Mouse (Mus musculus) right cerebral cortex, postnatal 4 days (tissue): ENCODE data around the gene Srsf7.
"Not testable (repeated sequence)": the region's sequence is repeated elsewhere in the genome, so short reads cannot be mapped to it uniquely, and the experiment has no call there.

Source experiments
- DNase-seq: peaks from one replicate; pipeline ENCODE4 v3.0.0-alpha.2; 2022

Srsf7 gene

GRCm38 (mm10) chr17:80206671-80207581, at the start of gene Srsf7, which contains the start of gene Ttc39d:
Srsf7 (minus strand) TSS chr17:80207307.
Ttc39d (plus strand) TSS chr17:80207460.
- peak; percentile 99 for DNase-seq

GRCm38 (mm10) chr17:80255208-80255607, 48.1 kb upstream of the Srsf7 start:
- DNase-seq, result no peak

DNA sequence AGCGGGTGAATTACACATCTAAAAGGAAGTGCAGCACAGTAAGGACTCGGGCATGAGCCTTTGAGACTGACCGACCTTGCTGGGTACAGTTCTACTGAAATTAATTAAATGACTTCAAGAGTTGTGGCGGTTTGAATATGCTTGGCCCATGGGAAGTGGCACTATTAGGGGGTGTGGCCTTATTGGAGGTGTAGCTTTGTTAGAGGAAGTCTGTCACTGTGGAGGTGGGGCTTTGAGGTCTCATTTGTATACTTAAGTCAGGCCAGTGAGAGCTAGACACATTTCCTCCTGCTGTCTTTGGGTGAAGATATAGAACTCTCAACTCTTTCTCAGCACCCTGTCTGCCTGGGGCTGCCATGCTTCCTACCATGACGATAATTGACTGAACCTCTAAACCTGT, 47.3 kb upstream of the Srsf7 start:
- no peak for DNase-seq

- DNase-seq, result no peak
Measured at GRCm38 (mm10) chr17:80252757-80253525, 45.8 kb upstream of the Srsf7 start.

DNA sequence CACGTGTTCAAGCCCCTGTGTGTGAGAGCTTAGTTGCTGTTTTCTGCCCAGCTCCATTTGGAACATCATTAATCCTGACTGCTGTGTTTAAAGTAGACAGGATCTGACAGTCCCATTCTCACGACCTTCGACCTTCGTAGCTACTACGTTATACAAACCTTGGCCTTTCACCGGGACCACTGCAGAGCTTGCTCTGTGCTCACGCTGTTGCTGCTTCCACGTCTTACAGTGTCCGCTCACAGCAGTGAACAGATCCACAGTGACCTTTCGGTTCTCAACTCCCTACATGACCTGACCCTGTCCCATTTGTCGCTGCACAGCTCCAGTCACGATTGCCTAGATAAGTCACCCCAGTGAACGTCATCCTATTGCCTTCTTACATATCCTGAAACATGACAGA, 36.0 kb upstream of the Srsf7 start:
- DNase-seq, result no peak

DNA sequence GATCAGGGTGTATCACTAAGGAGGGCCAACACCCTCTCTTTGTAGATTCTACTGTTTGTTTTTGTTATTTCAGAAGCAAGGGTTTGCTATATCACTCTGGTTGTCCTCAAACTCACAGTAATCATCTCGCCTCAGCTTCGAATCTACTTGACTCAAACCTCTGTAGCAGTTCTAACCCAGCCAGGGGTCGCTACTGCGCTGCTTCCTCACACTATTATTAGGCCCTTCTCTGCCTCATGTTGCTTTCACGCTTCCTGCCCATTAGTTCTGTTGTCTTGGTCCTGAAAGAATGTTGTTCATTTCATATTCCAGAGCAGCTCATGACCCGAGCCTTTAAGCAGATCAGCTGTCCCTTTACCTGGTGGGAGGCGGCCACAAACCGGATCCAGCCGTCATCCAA, 34.5 kb upstream of the Srsf7 start:
- no peak for DNase-seq

GRCm38 (mm10) chr17:80237475-80237874, 30.4 kb upstream of the Srsf7 start:
- DNase-seq, result no peak

DNA sequence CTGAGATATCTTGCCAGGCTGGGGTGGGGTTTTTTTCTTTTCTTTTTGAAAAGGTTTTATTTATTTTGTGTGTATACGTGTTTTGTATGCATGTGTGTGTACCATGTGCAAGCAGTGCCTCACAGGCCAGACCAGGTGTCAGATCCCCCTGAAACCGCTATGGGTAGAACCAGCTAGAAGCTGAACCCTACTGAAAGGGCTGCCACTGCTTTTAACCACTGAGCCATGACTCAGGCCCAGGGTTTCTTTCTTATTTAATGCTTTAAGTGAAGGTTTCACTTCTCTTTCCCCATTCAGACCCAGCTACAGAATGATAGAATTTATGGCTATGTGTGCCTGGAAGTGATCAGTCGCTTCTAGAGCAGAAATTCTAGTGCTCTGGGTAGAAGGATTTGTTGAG, 29.7 kb upstream of the Srsf7 start:
- DNase-seq, result no peak

DNA sequence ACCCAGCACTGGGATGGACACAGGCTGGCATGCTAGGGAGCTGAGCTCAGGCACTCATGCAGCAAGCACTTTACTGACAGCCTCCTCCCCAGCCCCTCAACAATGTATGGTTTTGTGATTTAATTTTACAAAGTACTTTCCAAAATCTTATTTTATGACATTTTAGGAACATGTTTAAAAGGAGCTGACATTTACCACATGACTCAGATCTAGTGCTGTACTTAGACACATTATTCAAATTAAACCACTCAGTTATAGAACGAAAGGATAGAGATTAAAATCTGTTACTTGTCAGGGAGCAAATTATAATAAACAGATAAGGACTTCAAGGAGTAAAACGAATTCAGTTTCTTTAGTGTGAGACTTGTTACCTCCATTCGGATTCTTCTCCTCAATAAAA, 28.4 kb upstream of the Srsf7 start:
- DNase-seq, result no peak

- DNase-seq, result no peak
Measured at GRCm38 (mm10) chr17:80234376-80234775, 27.3 kb upstream of the Srsf7 start.

GRCm38 (mm10) chr17:80233844-80234243, 26.7 kb upstream of the Srsf7 start:
- no peak for DNase-seq

DNA sequence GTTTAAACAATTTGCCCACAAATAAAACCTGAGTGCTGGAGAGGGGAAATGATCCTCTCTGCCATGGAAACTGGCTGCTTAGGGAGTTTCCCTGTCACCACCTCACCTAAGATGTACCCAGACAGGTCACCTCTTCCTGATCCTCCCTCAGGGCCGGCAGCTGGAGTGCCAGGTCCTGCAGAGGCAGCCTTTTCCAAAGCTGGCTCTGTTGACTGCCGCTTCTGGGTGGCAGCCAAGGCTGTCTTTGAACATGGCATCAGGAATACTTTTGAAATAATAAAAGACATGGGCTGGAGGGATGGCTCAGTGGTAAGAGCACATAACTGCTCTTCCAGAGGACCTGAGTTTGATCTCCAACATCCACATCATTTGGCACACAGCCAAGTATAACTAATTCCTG, 22.3 kb upstream of the Srsf7 start:
- DNase-seq, result peak; percentile 13

DNA sequence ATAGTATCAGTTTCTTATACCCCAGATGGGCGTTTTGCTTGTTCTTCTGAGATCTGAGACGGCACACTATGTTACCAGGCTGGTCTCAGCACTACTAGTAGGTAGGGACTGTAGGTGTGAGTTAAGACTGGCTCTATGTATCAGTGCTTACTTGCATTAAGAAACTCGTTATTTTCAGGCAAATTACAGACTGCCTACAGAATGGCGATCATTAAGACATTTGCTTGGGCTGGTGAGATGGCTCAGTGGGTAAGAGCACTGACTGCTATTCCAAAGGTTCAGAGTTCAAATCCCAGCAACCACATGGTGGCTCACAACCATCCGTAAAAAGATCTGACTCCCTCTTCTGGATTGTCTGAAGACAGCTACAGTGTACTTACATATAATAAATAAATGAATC, 18.0 kb upstream of the Srsf7 start:
- DNase-seq, result not testable (repeated sequence)

DNA sequence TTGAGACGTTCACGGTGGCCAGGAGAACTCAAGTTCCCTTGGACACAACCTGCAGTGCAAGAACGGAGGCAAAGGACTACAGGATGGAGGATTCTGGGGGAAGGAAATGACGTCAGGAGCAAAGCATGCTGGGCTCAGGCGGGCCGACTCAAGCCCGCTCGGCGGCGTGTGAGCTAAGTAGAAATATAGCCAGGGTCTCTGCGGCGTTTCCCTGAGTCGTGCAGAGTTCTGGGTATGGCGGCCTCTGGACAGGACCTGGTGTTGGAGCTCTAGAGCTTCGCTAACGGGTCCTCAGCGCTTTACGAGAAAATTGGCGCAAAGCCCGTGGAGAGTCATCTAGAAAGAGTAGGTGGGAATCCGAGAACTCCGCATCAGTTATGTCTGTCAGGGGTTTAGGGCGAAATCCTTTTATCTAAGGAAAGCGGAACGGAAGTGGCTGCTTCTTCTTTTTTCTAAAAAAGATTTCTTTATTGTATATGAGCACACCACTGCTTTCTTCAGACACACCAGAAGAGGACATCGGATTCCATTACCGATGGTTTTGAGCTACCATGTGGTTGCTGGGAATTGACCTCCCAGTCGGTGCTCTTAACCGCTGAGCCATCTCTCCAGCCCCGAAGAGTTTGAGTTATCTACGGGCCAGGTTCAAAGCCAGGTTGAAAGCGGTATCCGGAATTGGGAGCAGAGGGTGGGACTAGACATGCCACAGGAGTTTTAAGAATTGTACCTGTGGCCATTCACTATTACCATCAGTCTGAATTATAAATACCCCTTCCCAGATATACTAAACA, 17.4 kb upstream of the Srsf7 start, which contains the start of gene Gemin6:
Gemin6 (plus strand) TSS at position 116 of the 791 bp plus-strand sequence.
- DNase-seq, result peak; percentile 78

DNA sequence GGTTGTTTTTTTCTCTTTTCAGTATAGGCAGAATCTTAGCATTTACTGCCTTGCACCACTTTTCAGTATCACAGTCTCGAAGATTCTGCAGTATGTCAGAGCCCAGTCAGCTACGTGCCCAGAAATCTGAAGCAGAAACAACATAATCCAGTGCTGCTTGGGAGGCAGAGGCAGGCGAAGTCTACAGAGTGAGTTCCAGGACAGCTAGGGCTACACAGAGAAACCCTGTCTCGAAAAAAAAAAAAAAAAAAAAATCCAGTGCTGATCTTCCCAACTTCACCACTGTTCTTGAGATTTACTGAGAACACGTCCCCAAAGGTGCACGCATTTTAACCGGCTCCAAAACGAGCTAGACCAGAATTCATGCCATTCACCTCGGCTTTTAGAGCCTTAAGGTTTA, 16.7 kb upstream of the Srsf7 start:
- DNase-seq, result no peak

DNA sequence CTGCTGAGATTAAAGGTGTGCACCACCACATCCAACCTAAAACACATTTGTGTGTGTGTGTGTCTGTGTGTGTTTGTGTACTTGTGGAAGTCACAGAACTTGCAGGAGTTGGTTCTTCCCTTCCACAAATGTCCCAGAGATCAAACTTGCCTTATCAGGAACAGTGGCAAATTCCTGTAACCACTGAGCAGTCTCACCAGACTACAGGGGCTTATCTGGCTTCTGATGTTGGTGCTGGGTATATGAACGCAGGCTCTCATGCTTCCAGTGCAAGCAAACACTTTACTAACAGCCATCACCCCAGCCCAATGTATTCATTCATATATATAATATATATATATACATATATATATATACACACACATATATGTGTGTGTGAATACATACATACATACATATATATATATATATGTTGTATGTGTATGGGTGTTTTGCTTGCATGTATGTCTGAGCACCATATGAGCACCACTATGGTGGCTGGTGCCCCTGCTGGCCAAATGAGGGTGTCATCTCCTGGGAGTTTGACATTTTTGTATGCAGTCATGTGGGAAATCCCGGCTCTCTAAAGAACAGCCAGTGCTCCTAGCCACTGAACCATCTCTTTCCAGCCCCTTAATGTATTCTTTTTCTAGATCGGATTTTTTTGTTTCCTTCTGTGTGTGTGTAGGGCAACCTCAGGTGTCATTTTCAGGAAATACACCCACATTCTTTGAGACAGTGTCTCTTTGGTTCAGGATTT, 15.0 kb upstream of the Srsf7 start:
- DNase-seq, result no peak

DNA sequence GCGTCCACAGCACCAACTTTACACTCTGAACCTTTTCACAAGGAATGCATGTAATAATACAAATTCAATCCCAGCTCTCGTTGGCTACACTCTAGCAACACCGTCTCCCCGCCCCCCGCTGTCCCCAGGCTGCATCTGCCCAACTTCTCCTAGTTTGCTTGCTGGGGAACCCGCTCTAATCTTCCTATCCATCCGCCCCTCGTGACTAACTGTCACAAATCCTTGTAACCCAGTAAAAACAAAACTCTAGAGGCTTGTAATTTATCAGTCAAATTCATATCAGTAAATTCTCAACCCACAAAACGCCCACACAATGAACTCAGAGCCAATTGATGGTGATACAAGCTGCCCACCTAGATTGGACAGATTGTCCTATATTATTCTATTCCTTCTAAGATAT, 14.1 kb upstream of the Srsf7 start:
- DNase-seq, result no peak

DNA sequence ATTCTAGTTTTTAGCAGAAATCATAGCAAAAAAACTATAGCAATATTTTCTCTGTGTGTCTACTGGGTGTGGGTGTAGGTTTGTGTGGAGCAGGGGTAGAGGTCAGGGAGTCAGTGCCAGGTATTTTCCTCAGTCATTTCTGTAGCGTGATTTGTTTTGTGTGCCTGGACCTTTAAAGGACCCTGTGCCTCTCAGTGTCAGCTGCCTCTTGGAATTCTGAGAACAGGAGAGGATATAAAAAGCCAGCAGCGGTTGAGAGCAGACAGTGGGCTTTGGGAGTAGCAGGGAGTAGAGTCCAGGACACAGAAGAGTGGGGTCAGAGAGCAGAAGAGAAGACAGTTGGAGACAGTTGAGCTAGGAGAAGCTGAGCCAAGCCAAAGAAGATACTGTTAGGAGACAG, 13.0 kb upstream of the Srsf7 start:
- no peak for DNase-seq

DNA sequence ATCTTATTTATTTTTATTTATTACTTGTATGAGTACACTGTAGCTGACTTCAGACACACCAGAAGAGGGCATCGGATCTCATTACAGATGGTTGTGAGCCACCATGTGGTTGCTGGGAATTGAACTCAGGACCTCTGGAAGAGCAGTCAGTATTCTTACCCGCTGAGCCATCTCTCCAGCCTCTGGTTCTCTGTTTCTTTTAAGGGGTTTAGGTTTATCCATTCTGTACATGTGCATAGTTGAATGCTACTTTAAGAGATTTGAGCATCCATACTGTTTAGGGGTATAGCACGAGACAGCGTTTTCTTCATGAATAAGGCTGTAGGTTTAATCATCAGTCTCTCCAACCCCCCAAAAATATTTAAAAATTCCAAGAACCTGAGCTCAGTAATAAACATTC, 6.9 kb upstream of the Srsf7 start:
- not testable (repeated sequence) for DNase-seq

- DNase-seq, result peak; percentile 54
Measured at GRCm38 (mm10) chr17:80206301-80206670, 821 bp downstream of the Srsf7 start.

- no peak for DNase-seq
Measured at GRCm38 (mm10) chr17:80205657-80206056, 1.4 kb downstream of the Srsf7 start.

- no peak for DNase-seq
Measured at GRCm38 (mm10) chr17:80199160-80199778, 7.8 kb downstream of the Srsf7 start.
